Mouse (Mus musculus) small intestine, adult 10 weeks (tissue): ENCODE results near the gene Hist1h1b. TPM values are rescaled to one million over a fixed set of nuclear protein-coding genes. Genes with fewer than 3 reads are reported as not detected.

Experiments
- polyA plus RNA-seq: library from polyadenylated mRNA; stranded (reverse); fragments of 350-450 nt; fragmentation: Illumina TruSeq; extraction: RNeasy Lipid Tissue Mini Kit (QIAGEN cat#74804); gene quantifications from one replicate; pipeline ENCODE4 v1.2.3, GENCODE M21; 2014; ENCODE audit warnings: low replicate concordance

Gene Hist1h1b
- not detected for polyA plus RNA-seq

DNA sequence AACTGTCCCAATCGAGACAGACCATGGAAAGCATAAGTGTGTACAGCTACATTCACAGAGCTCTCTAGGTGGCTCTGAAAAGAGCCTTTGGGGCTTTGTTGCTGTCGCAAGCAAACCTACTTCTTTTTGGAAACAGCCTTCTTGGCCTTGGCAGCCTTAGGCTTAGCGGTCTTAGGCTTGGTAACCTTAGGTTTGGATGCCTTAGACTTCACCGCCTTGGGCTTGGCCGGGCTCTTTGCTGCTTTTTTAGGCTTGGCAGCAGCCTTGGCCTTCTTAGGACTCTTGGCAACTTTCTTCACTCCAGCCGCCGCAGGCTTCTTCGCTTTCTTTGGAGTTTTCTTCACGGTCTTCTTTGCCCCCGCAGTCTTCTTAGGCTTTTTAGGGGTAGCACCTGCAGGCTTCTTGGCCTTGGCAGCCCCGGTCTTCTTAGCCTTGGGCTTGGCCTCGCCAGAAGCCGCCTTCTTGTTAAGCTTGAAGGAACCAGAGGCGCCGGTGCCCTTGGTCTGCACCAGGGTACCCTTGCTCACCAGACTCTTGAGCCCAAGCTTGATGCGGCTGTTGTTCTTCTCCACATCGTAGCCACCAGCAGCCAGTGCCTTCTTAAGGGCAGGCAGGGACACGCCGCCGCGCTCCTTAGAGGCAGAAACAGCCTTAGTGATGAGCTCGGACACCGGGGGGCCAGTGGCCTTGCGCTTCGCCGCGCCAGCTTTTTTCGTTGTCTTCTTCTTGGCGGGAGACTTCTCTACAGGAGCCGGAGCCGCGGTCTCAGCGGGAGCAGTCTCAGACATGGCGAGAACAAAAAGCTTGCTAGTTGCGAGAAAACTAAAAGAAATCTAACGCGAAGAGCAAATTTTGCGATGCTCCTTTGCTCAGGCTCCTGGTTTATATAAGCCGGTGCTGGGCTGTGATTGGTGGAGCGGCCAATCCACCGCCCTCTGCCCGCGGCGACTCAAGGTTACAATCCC lies at the start of gene Hist1h1b:
Gene Hist1h1b, minus strand, starts transcription at position 859 of the 965 bp plus-strand sequence.

DNA sequence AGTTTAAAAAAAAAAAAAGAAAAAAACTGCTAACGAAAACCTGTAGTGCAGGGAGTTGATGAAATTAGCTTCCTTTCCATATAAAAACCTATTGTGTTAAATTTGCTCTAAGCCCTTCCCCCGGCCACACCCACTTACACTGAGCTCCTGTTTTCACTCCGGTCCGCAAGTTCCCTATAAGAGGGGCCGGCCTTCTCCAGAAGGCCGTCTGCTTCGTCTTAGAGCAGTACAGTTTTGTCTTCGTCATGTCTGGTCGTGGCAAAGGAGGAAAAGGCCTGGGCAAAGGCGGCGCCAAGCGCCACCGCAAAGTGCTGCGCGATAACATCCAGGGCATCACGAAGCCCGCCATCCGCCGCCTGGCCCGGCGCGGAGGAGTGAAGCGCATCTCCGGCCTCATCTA lies 31.1 kb upstream of the Hist1h1b start, which contains the start of gene Hist1h4m:
Gene Hist1h4m, plus strand, starts transcription at position 208 of the 400 bp plus-strand sequence.

DNA sequence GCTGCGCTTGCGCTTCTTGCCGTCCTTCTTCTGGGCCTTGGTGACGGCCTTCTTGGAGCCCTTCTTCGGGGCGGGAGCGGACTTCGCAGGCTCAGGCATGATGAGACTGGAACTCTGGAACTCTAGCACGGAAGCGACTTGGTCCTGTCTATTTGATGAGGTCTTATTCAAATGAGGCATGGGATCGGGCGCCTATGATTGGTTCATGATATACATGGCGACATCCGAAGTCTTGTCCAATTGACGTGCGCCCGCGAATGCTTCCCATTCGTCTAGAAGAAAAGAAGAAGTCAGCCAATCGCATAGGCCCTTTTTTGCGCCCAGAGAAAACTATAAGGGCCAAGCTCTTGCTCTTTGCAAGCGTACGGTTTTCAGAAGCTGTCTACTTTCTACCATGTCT lies 29.6 kb upstream of the Hist1h1b start, which contains the start of the genes Hist1h2bq and Hist1h2ao:
Gene Hist1h2bq, minus strand, starts transcription at position 125 of the 400 bp plus-strand sequence.
Gene Hist1h2ao, plus strand, starts transcription at position 393 of the 400 bp plus-strand sequence.

GRCm38 (mm10) chr13:21786899-21787629 lies 6.6 kb upstream of the Hist1h1b start, which contains the start of the genes Hist1h2an and Hist1h2bp:
TSS of gene Hist1h2an (minus strand) at chr13:21787218.
TSS of gene Hist1h2bp (plus strand) at chr13:21787461.

GRCm38 (mm10) chr13:21783255-21783617 lies 2.8 kb upstream of the Hist1h1b start, which contains the start of gene Hist1h3i:
TSS of gene Hist1h3i (minus strand) at chr13:21783370.

DNA sequence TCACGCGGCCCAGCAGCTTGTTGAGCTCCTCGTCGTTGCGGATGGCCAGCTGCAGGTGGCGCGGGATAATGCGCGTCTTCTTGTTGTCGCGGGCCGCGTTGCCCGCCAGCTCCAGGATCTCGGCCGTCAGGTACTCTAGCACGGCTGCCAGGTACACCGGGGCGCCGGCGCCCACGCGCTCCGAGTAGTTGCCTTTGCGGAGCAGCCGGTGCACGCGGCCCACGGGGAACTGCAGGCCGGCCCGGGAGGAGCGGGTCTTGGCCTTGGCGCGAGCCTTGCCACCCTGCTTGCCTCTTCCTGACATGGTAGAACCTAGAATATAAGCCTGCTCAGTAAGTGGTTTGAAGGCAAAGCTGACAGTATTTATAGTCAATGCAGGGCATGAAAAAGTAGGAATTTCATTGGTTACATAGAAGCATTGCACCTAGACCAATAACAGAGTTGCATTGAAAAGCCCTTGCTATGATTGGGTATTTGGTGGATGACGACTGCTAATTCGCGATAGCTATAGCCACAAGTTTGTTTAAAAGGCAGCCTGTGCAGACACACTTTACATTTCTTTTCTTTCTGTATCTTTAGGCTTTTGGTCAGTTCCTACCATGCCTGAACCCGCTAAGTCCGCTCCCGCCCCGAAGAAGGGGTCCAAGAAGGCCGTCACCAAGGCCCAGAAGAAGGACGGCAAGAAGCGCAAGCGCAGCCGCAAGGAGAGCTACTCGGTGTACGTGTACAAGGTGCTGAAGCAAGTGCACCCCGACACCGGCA lies 26.7 kb downstream of the Hist1h1b start, which contains the start of the genes Hist1h2ak and Hist1h2bn:
Gene Hist1h2ak, minus strand, starts transcription at position 304 of the 762 bp plus-strand sequence.
Gene Hist1h2bn, plus strand, starts transcription at position 600 of the 762 bp plus-strand sequence.

GRCm38 (mm10) chr13:21750159-21751017 lies 30.0 kb downstream of the Hist1h1b start, which contains the start of gene Hist1h4k:
TSS of gene Hist1h4k (minus strand) at chr13:21750505.

GRCm38 (mm10) chr13:21734906-21735767 lies 45.3 kb downstream of the Hist1h1b start, which contains the start of gene Hist1h4j:
TSS of gene Hist1h4j (plus strand) at chr13:21735064.

Other genes with a start within 250 kb of the Hist1h1b start
- gene Zkscan8, start 249.5 kb downstream of the Hist1h1b start, polyA plus RNA-seq: 15.6 TPM
- not detected for gene Olfr1366, start 237.8 kb downstream of the Hist1h1b start, polyA plus RNA-seq
- gene Olfr1535, start 220.7 kb downstream of the Hist1h1b start, polyA plus RNA-seq: not detected
- gene Olfr1364, start 198.9 kb downstream of the Hist1h1b start, polyA plus RNA-seq: not detected
- gene Olfr1362, start 166.6 kb downstream of the Hist1h1b start, polyA plus RNA-seq: not detected
- gene Olfr11, start 138.1 kb downstream of the Hist1h1b start, polyA plus RNA-seq: not detected
- not detected for gene Olfr1361, start 117.2 kb downstream of the Hist1h1b start, polyA plus RNA-seq
- not detected for gene Olfr1360, start 103.2 kb downstream of the Hist1h1b start, polyA plus RNA-seq
- gene Olfr1359, start 82.5 kb downstream of the Hist1h1b start, polyA plus RNA-seq: not detected
- not detected for gene Hist1h2bl, start 64.5 kb downstream of the Hist1h1b start, polyA plus RNA-seq
- not detected for gene Hist1h2ai, start 64.2 kb downstream of the Hist1h1b start, polyA plus RNA-seq
- not detected for gene Hist1h3h, start 63.0 kb downstream of the Hist1h1b start, polyA plus RNA-seq
- not detected for gene Hist1h2bm, start 58.6 kb downstream of the Hist1h1b start, polyA plus RNA-seq
- gene Hist1h4j, start 45.6 kb downstream of the Hist1h1b start, polyA plus RNA-seq: 1.7 TPM
- not detected for gene Hist1h4k, start 30.1 kb downstream of the Hist1h1b start, polyA plus RNA-seq
- gene Hist1h2ak, start 26.8 kb downstream of the Hist1h1b start, polyA plus RNA-seq: not detected
- not detected for gene Hist1h2bn, start 26.5 kb downstream of the Hist1h1b start, polyA plus RNA-seq
- not detected for gene Hist1h3i, start 2.7 kb upstream of the Hist1h1b start, polyA plus RNA-seq
- gene Hist1h2an, start 6.6 kb upstream of the Hist1h1b start, polyA plus RNA-seq: not detected
- gene Hist1h2bp, start 6.8 kb upstream of the Hist1h1b start, polyA plus RNA-seq: not detected
- 1.1 TPM for gene Hist1h2bq, start 29.6 kb upstream of the Hist1h1b start, polyA plus RNA-seq
- not detected for gene Hist1h2ao, start 29.8 kb upstream of the Hist1h1b start, polyA plus RNA-seq
- gene Hist1h4m, start 31.1 kb upstream of the Hist1h1b start, polyA plus RNA-seq: not detected
- not detected for gene Hist1h4n, start 51.6 kb upstream of the Hist1h1b start, polyA plus RNA-seq
- not detected for gene Hist1h2ap, start 52.9 kb upstream of the Hist1h1b start, polyA plus RNA-seq
- gene Hist1h2br, start 53.1 kb upstream of the Hist1h1b start, polyA plus RNA-seq: 0.85 TPM
- gene Zfp184, start 164.5 kb upstream of the Hist1h1b start, polyA plus RNA-seq: 0.93 TPM
- gene Pom121l2, start 200.6 kb upstream of the Hist1h1b start, polyA plus RNA-seq: not detected
- gene Prss16, start 229.1 kb upstream of the Hist1h1b start, polyA plus RNA-seq: 0.74 TPM